Mouse (Mus musculus): ENCODE measurements around the gene Lrrc56. TPM values are rescaled to one million over a fixed set of nuclear protein-coding genes. Genes with fewer than 3 reads are reported as not detected.

Gene Lrrc56
- total and polyA plus RNA-seq, 2 experiments: 1.8 to 4.4 TPM

GRCm38 (mm10) chr7:141209526-141209925, 15.6 kb downstream of the Lrrc56 start:
- Histone ChIP-seq H3K9ac (ENCODE audit: low read depth, low read length) (no peak overlapping the region), H3K4me3 (ENCODE audit: insufficient read depth, low read depth, low read length) (no peak overlapping the region), H3K27ac (replicated peaks; ENCODE audit: insufficient read depth, low read depth, low read length) (no peak overlapping the region), H3K4me1 (ENCODE audit: control insufficient read depth, insufficient read depth, low read length) (no peaks in the 10 kb centered on the region), H3K36me3 (ENCODE audit: control insufficient read depth, insufficient read depth, low read length) (no peaks in the 10 kb centered on the region), H3K27me3 (ENCODE audit: control insufficient read depth, insufficient read depth, low read length) (no peaks in the 10 kb centered on the region), H3K79me2 (ENCODE audit: control insufficient read depth, insufficient read depth, low read length) (no peaks in the 10 kb centered on the region)
- DNase-seq (ENCODE audit: extremely low read depth, low read depth, low spot score): no peak
- TF ChIP-seq POLR2A (IDR thresholded peaks at IDR 0.05; ENCODE audit: extremely low read depth, insufficient read depth, low read length) (no peak), CTCF (IDR thresholded peaks at IDR 0.05; ENCODE audit: low read depth, low read length) (no peak)
- WGBS: 93% methylated on average over 3 of the region's 3 CpGs

- no peak overlapping the region for H3K27ac ChIP-seq (replicated peaks; ENCODE audit: insufficient read depth, low read depth, low read length)
- no peak overlapping the region for H3K9ac ChIP-seq (ENCODE audit: low read depth, low read length)
- H3K4me3 ChIP-seq (ENCODE audit: insufficient read depth, low read depth, low read length): no peak overlapping the region
- WGBS: 84% methylated on average over 12 of the region's 12 CpGs
- TF ChIP-seq CTCF (IDR thresholded peaks at IDR 0.05; ENCODE audit: low read depth, low read length) (no peak), POLR2A (IDR thresholded peaks at IDR 0.05; ENCODE audit: extremely low read depth, insufficient read depth, low read length) (no peak)
- no peak for DNase-seq (ENCODE audit: extremely low read depth, low read depth, low spot score)
- H3K79me2 ChIP-seq (ENCODE audit: control insufficient read depth, insufficient read depth, low read length): no peaks in the 10 kb centered on the region
- peaks cover 3% of the 10 kb centered on the region; the same call in 1 of the 2 replicates for H3K4me1 ChIP-seq (ENCODE audit: control insufficient read depth, insufficient read depth, low read length)
- no peaks in the 10 kb centered on the region for H3K36me3 ChIP-seq (ENCODE audit: control insufficient read depth, insufficient read depth, low read length)
- no peaks in the 10 kb centered on the region for H3K27me3 ChIP-seq (ENCODE audit: control insufficient read depth, insufficient read depth, low read length)
Observed at GRCm38 (mm10) chr7:141210137-141210536, 16.2 kb downstream of the Lrrc56 start.

- no peak for TF ChIP-seq CTCF (IDR thresholded peaks at IDR 0.05; ENCODE audit: low read depth, low read length)
- TF ChIP-seq POLR2A (IDR thresholded peaks at IDR 0.05; ENCODE audit: extremely low read depth, insufficient read depth, low read length): no peak
- Histone ChIP-seq H3K4me1 (ENCODE audit: control insufficient read depth, insufficient read depth, low read length) (peaks cover 5% of the 10 kb centered on the region; the same call in 1 of the 2 replicates), H3K79me2 (ENCODE audit: control insufficient read depth, insufficient read depth, low read length) (no peaks in the 10 kb centered on the region), H3K36me3 (ENCODE audit: control insufficient read depth, insufficient read depth, low read length) (no peaks in the 10 kb centered on the region), H3K9ac (ENCODE audit: low read depth, low read length) (no peak overlapping the region), H3K27me3 (ENCODE audit: control insufficient read depth, insufficient read depth, low read length) (no peaks in the 10 kb centered on the region), H3K27ac (replicated peaks; ENCODE audit: insufficient read depth, low read depth, low read length) (no peak overlapping the region), H3K4me3 (ENCODE audit: insufficient read depth, low read depth, low read length) (no peak overlapping the region)
- no peak for DNase-seq (ENCODE audit: extremely low read depth, low read depth, low spot score)
- WGBS: 89% methylated on average over 14 of the region's 14 CpGs
Observed at GRCm38 (mm10) chr7:141210606-141211131, 16.7 kb downstream of the Lrrc56 start.

- peaks cover 12% of the 10 kb centered on the region; the same call in 1 of the 2 replicates for H3K79me2 ChIP-seq (ENCODE audit: control insufficient read depth, insufficient read depth, low read length)
- WGBS: 98% methylated on average over 3 of the region's 3 CpGs
- no peak overlapping the region for H3K9ac ChIP-seq (ENCODE audit: low read depth, low read length)
- H3K4me3 ChIP-seq (ENCODE audit: insufficient read depth, low read depth, low read length): no peak overlapping the region
- H3K4me1 ChIP-seq (ENCODE audit: control insufficient read depth, insufficient read depth, low read length): peaks cover 16% of the 10 kb centered on the region
- H3K27ac ChIP-seq (replicated peaks; ENCODE audit: insufficient read depth, low read depth, low read length): no peak overlapping the region
- no peaks in the 10 kb centered on the region for H3K36me3 ChIP-seq (ENCODE audit: control insufficient read depth, insufficient read depth, low read length)
- H3K27me3 ChIP-seq (ENCODE audit: control insufficient read depth, insufficient read depth, low read length): no peaks in the 10 kb centered on the region
- no peak for TF ChIP-seq POLR2A (IDR thresholded peaks at IDR 0.05; ENCODE audit: extremely low read depth, insufficient read depth, low read length)
- no peak for TF ChIP-seq CTCF (IDR thresholded peaks at IDR 0.05; ENCODE audit: low read depth, low read length)
- no peak for DNase-seq (ENCODE audit: extremely low read depth, low read depth, low spot score)
Observed at GRCm38 (mm10) chr7:141213133-141213532, 19.2 kb downstream of the Lrrc56 start.

- WGBS: 93% methylated on average over 11 of the region's 11 CpGs
- no peak for DNase-seq (ENCODE audit: extremely low read depth, low read depth, low spot score)
- Histone ChIP-seq H3K4me1 (ENCODE audit: control insufficient read depth, insufficient read depth, low read length) (peaks cover 16% of the 10 kb centered on the region), H3K79me2 (ENCODE audit: control insufficient read depth, insufficient read depth, low read length) (peaks cover 12% of the 10 kb centered on the region; the same call in 1 of the 2 replicates), H3K27ac (replicated peaks; ENCODE audit: insufficient read depth, low read depth, low read length) (no peak within 1 kb of the TSS), H3K36me3 (ENCODE audit: control insufficient read depth, insufficient read depth, low read length) (no peaks in the 10 kb centered on the region), H3K27me3 (ENCODE audit: control insufficient read depth, insufficient read depth, low read length) (no peaks in the 10 kb centered on the region), H3K4me3 (ENCODE audit: insufficient read depth, low read depth, low read length) (no peak within 1 kb of the TSS), H3K9ac (ENCODE audit: low read depth, low read length) (no peak within 1 kb of the TSS)
- TF ChIP-seq CTCF (IDR thresholded peaks at IDR 0.05; ENCODE audit: low read depth, low read length) (no peak), POLR2A (IDR thresholded peaks at IDR 0.05; ENCODE audit: extremely low read depth, insufficient read depth, low read length) (no peak)
Observed at GRCm38 (mm10) chr7:141213605-141214235, 19.8 kb downstream of the Lrrc56 start, which contains the start of gene Lmntd2. TSS of gene Lmntd2 (minus strand) at chr7:141214080.

- H3K27me3 ChIP-seq (ENCODE audit: control insufficient read depth, insufficient read depth, low read length): no peaks in the 10 kb centered on the region
- DNase-seq (ENCODE audit: extremely low read depth, low read depth, low spot score): no peak
- H3K9ac ChIP-seq (ENCODE audit: low read depth, low read length): no peak overlapping the region
- 89% methylated on average over 3 of the region's 3 CpGs for WGBS
- peaks cover 16% of the 10 kb centered on the region for H3K4me1 ChIP-seq (ENCODE audit: control insufficient read depth, insufficient read depth, low read length)
- TF ChIP-seq POLR2A (IDR thresholded peaks at IDR 0.05; ENCODE audit: extremely low read depth, insufficient read depth, low read length) (no peak), CTCF (IDR thresholded peaks at IDR 0.05; ENCODE audit: low read depth, low read length) (no peak)
- H3K27ac ChIP-seq (replicated peaks; ENCODE audit: insufficient read depth, low read depth, low read length): no peak overlapping the region
- no peaks in the 10 kb centered on the region for H3K36me3 ChIP-seq (ENCODE audit: control insufficient read depth, insufficient read depth, low read length)
- H3K4me3 ChIP-seq (ENCODE audit: insufficient read depth, low read depth, low read length): no peak overlapping the region
- peaks cover 12% of the 10 kb centered on the region; the same call in 1 of the 2 replicates for H3K79me2 ChIP-seq (ENCODE audit: control insufficient read depth, insufficient read depth, low read length)
Observed at GRCm38 (mm10) chr7:141214310-141214709, 20.4 kb downstream of the Lrrc56 start.

Measured in liver, adult 2 months (tissue).